Mouse (Mus musculus): ENCODE measurements around the gene Dync1h1. TPM values are rescaled to one million over a fixed set of nuclear protein-coding genes. Genes with fewer than 3 reads are reported as not detected.
"Not testable (repeated sequence)": the region's sequence is repeated elsewhere in the genome, so short reads cannot be mapped to it uniquely, and the experiment has no call there.

The Dync1h1 gene
- polyA plus RNA-seq, 2 experiments = 12.4 to 27.3 TPM

- peaks cover 20% of the 10 kb centered on the region for H3K36me3 ChIP-seq (replicated peaks; ENCODE audit: control insufficient read depth, insufficient read depth, low read depth)
- peaks cover 41 to 57% of the 10 kb centered on the region in 2 experiments for H3K4me1 ChIP-seq (replicated peaks; ENCODE audit: control insufficient read depth in 2 of 2, insufficient read depth in 2 of 2, low read length in 1 of 2)
- H3K9ac ChIP-seq (replicated peaks) = peak overlapping the region; percentile 82
- H3K27ac ChIP-seq = peak overlapping the region; percentile 95
- TF ChIP-seq EP300 (IDR thresholded peaks at IDR 0.05; ENCODE audit: low read depth) (no peak), CTCF (IDR thresholded peaks at IDR 0.05; ENCODE audit: low read depth) (no peak)
- DNase-seq (ENCODE audit: low read depth in 3 of 3, low spot score in 3 of 3) (no peak), ATAC-seq (ENCODE audit: insufficient read depth) (no peak)
- H3K4me3 ChIP-seq (ENCODE audit: insufficient read depth in 1 of 2, low read depth in 2 of 2, low read length in 2 of 2) = peak overlapping the region in 1 of 2 experiments; percentile 96; a peak in 2 of 4 replicates
- peak overlapping the region; percentile 87 for H3K4me2 ChIP-seq (ENCODE audit: low read depth)
- H3K27me3 ChIP-seq (ENCODE audit: control insufficient read depth, insufficient read depth, low read length) = no peaks in the 10 kb centered on the region
- no peaks in the 10 kb centered on the region for H3K9me3 ChIP-seq (ENCODE audit: control insufficient read depth, low read length)
- 20% methylated on average over 5 of the region's 5 CpGs for WGBS (ENCODE audit: insufficient replicate concordance)
Observed at GRCm38 (mm10) chr12:110697457-110697856, 96.2 kb downstream of the Dync1h1 start.

- ATAC-seq (ENCODE audit: insufficient read depth) (no peak), DNase-seq (ENCODE audit: low read depth in 3 of 3, low spot score in 3 of 3) (no peak)
- 42% methylated on average over 1 of the region's 1 CpGs for WGBS (ENCODE audit: insufficient replicate concordance)
- peaks cover 41 to 57% of the 10 kb centered on the region in 2 experiments for H3K4me1 ChIP-seq (replicated peaks; ENCODE audit: control insufficient read depth in 2 of 2, insufficient read depth in 2 of 2, low read length in 1 of 2)
- H3K27ac ChIP-seq = peak overlapping the region; percentile 95
- H3K27me3 ChIP-seq (ENCODE audit: control insufficient read depth, insufficient read depth, low read length) = no peaks in the 10 kb centered on the region
- no peaks in the 10 kb centered on the region for H3K9me3 ChIP-seq (ENCODE audit: control insufficient read depth, low read length)
- TF ChIP-seq EP300 (IDR thresholded peaks at IDR 0.05; ENCODE audit: low read depth) (no peak), CTCF (IDR thresholded peaks at IDR 0.05; ENCODE audit: low read depth) (no peak)
- peak overlapping the region; percentile 87 for H3K4me2 ChIP-seq (ENCODE audit: low read depth)
- H3K36me3 ChIP-seq (replicated peaks; ENCODE audit: control insufficient read depth, insufficient read depth, low read depth) = peaks cover 16% of the 10 kb centered on the region
- peak overlapping the region; percentile 82 for H3K9ac ChIP-seq (replicated peaks)
- H3K4me3 ChIP-seq (ENCODE audit: insufficient read depth in 1 of 2, low read depth in 2 of 2, low read length in 2 of 2) = 0 out of 4 replicates have a peak overlapping the region, but pooled peaks of 1 of the 2 experiments have one; percentile 6
Observed at GRCm38 (mm10) chr12:110698080-110698479, 96.8 kb downstream of the Dync1h1 start.

- Histone ChIP-seq H3K27me3 (ENCODE audit: control insufficient read depth, insufficient read depth, low read length) (no peaks in the 10 kb centered on the region), H3K4me3 (ENCODE audit: insufficient read depth in 1 of 2, low read depth in 2 of 2, low read length in 2 of 2) (peak overlapping the region; percentile 17 to 18; a peak in 2 of 4 replicates), H3K9ac (replicated peaks) (peak overlapping the region; percentile 63), H3K9me3 (ENCODE audit: control insufficient read depth, low read length) (no peaks in the 10 kb centered on the region), H3K27ac (peak overlapping the region; percentile 95), H3K4me1 (replicated peaks; ENCODE audit: control insufficient read depth in 2 of 2, insufficient read depth in 2 of 2, low read length in 1 of 2) (peaks cover 41 to 57% of the 10 kb centered on the region in 2 experiments), H3K36me3 (replicated peaks; ENCODE audit: control insufficient read depth, insufficient read depth, low read depth) (peaks cover 11% of the 10 kb centered on the region), H3K4me2 (ENCODE audit: low read depth) (peak overlapping the region; percentile 87)
- TF ChIP-seq CTCF (IDR thresholded peaks at IDR 0.05; ENCODE audit: low read depth) = no peak
- peak; percentile 12; the same call in 1 of the 2 replicates for TF ChIP-seq EP300 (IDR thresholded peaks at IDR 0.05; ENCODE audit: low read depth)
- DNase-seq (ENCODE audit: low read depth in 3 of 3, low spot score in 3 of 3) (no peak), ATAC-seq (ENCODE audit: insufficient read depth) (peak; percentile 9; the same call in 1 of the 2 replicates)
- WGBS (ENCODE audit: insufficient replicate concordance) = 7% methylated on average over 15 of the region's 15 CpGs
Observed at GRCm38 (mm10) chr12:110698523-110699170, 97.4 kb downstream of the Dync1h1 start.

- 19% methylated on average over 2 of the region's 2 CpGs for WGBS (ENCODE audit: insufficient replicate concordance)
- Histone ChIP-seq H3K9ac (replicated peaks) (peak overlapping the region; percentile 63), H3K36me3 (replicated peaks; ENCODE audit: control insufficient read depth, insufficient read depth, low read depth) (peaks cover 7% of the 10 kb centered on the region), H3K27ac (peak overlapping the region; percentile 95), H3K9me3 (ENCODE audit: control insufficient read depth, low read length) (no peaks in the 10 kb centered on the region), H3K27me3 (ENCODE audit: control insufficient read depth, insufficient read depth, low read length) (no peaks in the 10 kb centered on the region), H3K4me2 (ENCODE audit: low read depth) (peak overlapping the region; percentile 87), H3K4me3 (ENCODE audit: insufficient read depth in 1 of 2, low read depth in 2 of 2, low read length in 2 of 2) (peak overlapping the region; percentile 17 to 18; a peak in 2 of 4 replicates), H3K4me1 (replicated peaks; ENCODE audit: control insufficient read depth in 2 of 2, insufficient read depth in 2 of 2, low read length in 1 of 2) (peaks cover 40 to 57% of the 10 kb centered on the region in 2 experiments)
- DNase-seq (ENCODE audit: low read depth in 3 of 3, low spot score in 3 of 3) = no peak
- TF ChIP-seq EP300 (IDR thresholded peaks at IDR 0.05; ENCODE audit: low read depth) (no peak), CTCF (IDR thresholded peaks at IDR 0.05; ENCODE audit: low read depth) (no peak)
- no peak for ATAC-seq (ENCODE audit: insufficient read depth)
Observed at GRCm38 (mm10) chr12:110699171-110699547, 97.9 kb downstream of the Dync1h1 start.

- Histone ChIP-seq H3K27me3 (ENCODE audit: control insufficient read depth, insufficient read depth, low read length) (no peaks in the 10 kb centered on the region), H3K27ac (peak overlapping the region; percentile 45), H3K4me3 (ENCODE audit: insufficient read depth in 1 of 2, low read depth in 2 of 2, low read length in 2 of 2) (no peak overlapping the region), H3K9ac (replicated peaks) (no peak overlapping the region; the same call in 1 of the 2 replicates), H3K4me2 (ENCODE audit: low read depth) (no peak overlapping the region), H3K9me3 (ENCODE audit: control insufficient read depth, low read length) (no peaks in the 10 kb centered on the region), H3K36me3 (replicated peaks; ENCODE audit: control insufficient read depth, insufficient read depth, low read depth) (no peaks in the 10 kb centered on the region), H3K4me1 (replicated peaks; ENCODE audit: control insufficient read depth in 2 of 2, insufficient read depth in 2 of 2, low read length in 1 of 2) (peaks cover 36 to 51% of the 10 kb centered on the region in 2 experiments)
- 55% methylated on average over 2 of the region's 2 CpGs for WGBS (ENCODE audit: insufficient replicate concordance)
- DNase-seq (ENCODE audit: low read depth in 3 of 3, low spot score in 3 of 3) = no peak
- no peak for ATAC-seq (ENCODE audit: insufficient read depth)
- TF ChIP-seq EP300 (IDR thresholded peaks at IDR 0.05; ENCODE audit: low read depth) (no peak), CTCF (IDR thresholded peaks at IDR 0.05; ENCODE audit: low read depth) (no peak)
Observed at GRCm38 (mm10) chr12:110700730-110701129, 99.5 kb downstream of the Dync1h1 start.

GRCm38 (mm10) chr12:110701363-110701762, 100.1 kb downstream of the Dync1h1 start:
- not testable (repeated sequence) for ATAC-seq (ENCODE audit: insufficient read depth); H3K27me3 ChIP-seq (ENCODE audit: control insufficient read depth, insufficient read depth, low read length); H3K4me2 ChIP-seq (ENCODE audit: low read depth); DNase-seq (ENCODE audit: low read depth in 3 of 3, low spot score in 3 of 3); H3K36me3 ChIP-seq (replicated peaks; ENCODE audit: control insufficient read depth, insufficient read depth, low read depth); H3K4me3 ChIP-seq (ENCODE audit: insufficient read depth in 1 of 2, low read depth in 2 of 2, low read length in 2 of 2); H3K9me3 ChIP-seq (ENCODE audit: control insufficient read depth, low read length)
- WGBS (ENCODE audit: insufficient replicate concordance) = 3% methylated on average over 3 of the region's 3 CpGs
- Histone ChIP-seq H3K9ac (replicated peaks) (peak overlapping the region; percentile 40), H3K4me1 (replicated peaks; ENCODE audit: control insufficient read depth in 2 of 2, insufficient read depth in 2 of 2, low read length in 1 of 2) (peaks cover 36 to 56% of the 10 kb centered on the region in 2 experiments), H3K27ac (peak overlapping the region; percentile 50)

Measured in liver, embryonic 14.5 days (tissue).